Comparison of ENCODE assay signal across 8 mouse cellular contexts in the genomic region with DNA sequence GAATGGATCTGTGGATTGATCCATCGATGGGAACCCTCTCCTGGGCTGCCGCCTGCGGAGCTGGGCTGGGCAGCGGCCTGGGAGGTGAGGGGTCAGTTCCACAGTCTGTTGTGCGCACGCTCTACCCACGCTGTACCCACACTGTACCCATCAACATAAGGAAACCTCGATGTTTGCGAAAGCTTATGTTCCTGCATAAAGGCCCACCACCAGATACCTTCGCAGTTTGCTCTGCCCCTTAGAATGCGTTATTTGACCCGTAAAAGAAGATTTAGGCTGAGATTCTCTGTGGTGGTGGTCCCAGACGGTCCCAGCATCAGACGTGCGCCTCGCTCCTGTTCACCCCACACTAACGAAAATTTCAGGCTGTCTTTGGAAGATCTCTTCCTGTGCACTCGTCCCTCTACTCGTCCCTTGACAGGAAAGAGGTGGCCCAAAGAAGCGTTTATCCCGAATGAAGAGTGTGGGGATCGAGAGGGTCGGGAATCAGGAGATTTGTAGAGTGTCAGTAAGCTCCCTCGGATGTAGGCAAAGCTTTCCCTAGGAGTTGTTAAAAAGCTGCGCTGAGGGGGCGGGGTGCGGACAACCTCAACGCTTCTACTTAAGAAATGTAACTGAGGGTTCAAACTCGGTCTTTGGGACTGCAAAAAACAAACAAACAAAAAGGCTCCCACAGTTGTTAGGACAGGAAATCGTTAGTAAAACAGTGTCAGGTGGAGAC.
DNase-seq lines count a peak whose midpoint lies in the region; ATAC-seq and TF ChIP-seq lines count a peak whose summit lies in the region.

No protein-coding gene starts in this region.

- H3K4me3 ChIP-seq in kidney, adult 2 months (ENCODE audit: insufficient read depth, low read depth, low read length): no peak overlapping the region
- peak overlapping the region; percentile 30 for H3K4me3 ChIP-seq in forebrain, embryonic 15.5 days
- H3K4me3 ChIP-seq in midbrain, embryonic 10.5 days: peak overlapping the region; percentile 56

- no peak for TF ChIP-seq POLR2A in kidney, adult 2 months (IDR thresholded peaks at IDR 0.05; ENCODE audit: low read depth, low read length)

- no peak for TF ChIP-seq CTCF in kidney, adult 2 months (conservative IDR thresholded peaks at IDR 0.05; ENCODE audit: insufficient read depth, insufficient read length, low read depth, low read length)

- 10% methylated on average over 30 of the region's 30 CpGs for WGBS in kidney, adult 2 months
- 3% methylated on average over 30 of the region's 30 CpGs for WGBS in forebrain, embryonic 15.5 days
- WGBS in midbrain, embryonic 10.5 days: under 1% methylated on average over 30 of the region's 30 CpGs

- H3K9me3 ChIP-seq in forebrain, embryonic 15.5 days: no peaks in the 10 kb centered on the region
- no peaks in the 10 kb centered on the region for H3K9me3 ChIP-seq in midbrain, embryonic 10.5 days (replicated peaks)

- no peak for ATAC-seq in forebrain, embryonic 15.5 days (replicated peaks)
- no peak for ATAC-seq in CD4-positive, CD25-positive, alpha-beta regulatory T cell, adult 4 months
- ATAC-seq in erythroblast, adult 5-6 weeks (replicated peaks; ENCODE audit: low FRiP score, poor library complexity, severe bottlenecking): no peak

- DNase-seq in kidney, adult 18-20 months: peak; percentile 5
- no peak for DNase-seq in kidney, adult 2 months
- peak; percentile 67 for DNase-seq in brain, embryonic 18.5 days (ENCODE audit: low read depth, low spot score)
- peak; percentile 59 for DNase-seq in midbrain, embryonic 10.5 days (ENCODE audit: low spot score)
- DNase-seq in B cell, adult 2 months: no peak

- H3K4me1 ChIP-seq in kidney, adult 2 months (ENCODE audit: control insufficient read depth, insufficient read depth, low read length): no peaks in the 10 kb centered on the region
- H3K4me1 ChIP-seq in forebrain, embryonic 15.5 days: peaks cover 56% of the 10 kb centered on the region
- H3K4me1 ChIP-seq in midbrain, embryonic 10.5 days: peaks cover 69% of the 10 kb centered on the region

- H3K4me2 ChIP-seq in forebrain, embryonic 15.5 days (replicated peaks): peak overlapping the region; percentile 75

- no peaks in the 10 kb centered on the region for H3K36me3 ChIP-seq in kidney, adult 2 months (ENCODE audit: control insufficient read depth, insufficient read depth, low read length)
- no peaks in the 10 kb centered on the region for H3K36me3 ChIP-seq in forebrain, embryonic 15.5 days
- H3K36me3 ChIP-seq in midbrain, embryonic 10.5 days: no peaks in the 10 kb centered on the region

- H3K9ac ChIP-seq in forebrain, embryonic 15.5 days (replicated peaks): peak overlapping the region; percentile 73

- H3K27ac ChIP-seq in kidney, adult 2 months (ENCODE audit: insufficient read depth, low read depth, low read length): no peak overlapping the region
- H3K27ac ChIP-seq in forebrain, embryonic 15.5 days (replicated peaks): peak overlapping the region; percentile 100
- H3K27ac ChIP-seq in midbrain, embryonic 10.5 days (replicated peaks): peak overlapping the region; percentile 89

- no peaks in the 10 kb centered on the region for H3K27me3 ChIP-seq in kidney, adult 2 months (replicated peaks; ENCODE audit: control insufficient read depth, insufficient read depth, low read length)
- H3K27me3 ChIP-seq in forebrain, embryonic 15.5 days: no peaks in the 10 kb centered on the region
- peaks cover 79% of the 10 kb centered on the region for H3K27me3 ChIP-seq in midbrain, embryonic 10.5 days (ENCODE audit: low read depth, poor library complexity, severe bottlenecking)

Comparison
In these comparisons a context has a peak if more than half of its experiments do, and no peak if none do; other contexts are left out.
1. DNase-seq: peak in kidney, adult 18-20 months (single experiment), brain, embryonic 18.5 days (single experiment) and midbrain, embryonic 10.5 days (single experiment); none in kidney, adult 2 months (single experiment) and B cell, adult 2 months (0 of 2).